Mouse (Mus musculus) midbrain, embryonic 13.5 days (tissue): Measurements from ENCODE around the gene D430041D05Rik. TPM values are rescaled to one million over a fixed set of nuclear protein-coding genes. Genes with fewer than 3 reads are reported as not detected.
A peak's percentile ranks its signal among the peaks of the same experiment; 100 is the strongest.

Experiments used
- ATAC-seq: fragments of 200-750 bp; cut with Nextera tagmentation; 2 replicates; pipeline ENCODE4 v1.8.0; 2017; ENCODE audit warnings: mild to moderate bottlenecking, moderate TSS enrichment, moderate library complexity
- H3K27ac ChIP-seq: fragments of 300-500 bp; sonication (generic); 2 replicates; pipeline ENCODE4 v1.5.1; 2015; ENCODE audit warnings: inconsistent platforms, mild to moderate bottlenecking, moderate library complexity
- H3K27me3 ChIP-seq: fragments of 300-500 bp; sonication (generic); 2 replicates; pipeline ENCODE4 v1.6.1; 2015; ENCODE audit warnings: mild to moderate bottlenecking, inconsistent platforms
- H3K36me3 ChIP-seq: fragments of 300-500 bp; sonication (generic); 2 replicates; pipeline ENCODE4 v1.6.1; 2015; ENCODE audit warnings: mild to moderate bottlenecking, inconsistent platforms
- H3K4me1 ChIP-seq: fragments of 300-500 bp; sonication (generic); replicated peaks from 2 replicates; pipeline ENCODE4 v1.6.1; 2015; ENCODE audit warnings: inconsistent platforms
- H3K4me2 ChIP-seq: fragments of 300-500 bp; sonication (generic); replicated peaks from 2 replicates; pipeline ENCODE4 v1.6.1; 2015; ENCODE audit warnings: moderate library complexity, mild to moderate bottlenecking, inconsistent platforms
- H3K4me3 ChIP-seq: fragments of 300-500 bp; sonication (generic); replicated peaks from 2 replicates; pipeline ENCODE4 v1.5.1; 2015; ENCODE audit warnings: mild to moderate bottlenecking, inconsistent platforms
- H3K9ac ChIP-seq: fragments of 300-500 bp; sonication (generic); replicated peaks from 2 replicates; pipeline ENCODE4 v1.6.1; 2015; ENCODE audit warnings: mild to moderate bottlenecking, inconsistent platforms
- H3K9me3 ChIP-seq: fragments of 300-500 bp; sonication (generic); 2 replicates; pipeline ENCODE4 v1.6.1; 2016; ENCODE audit warnings: mild to moderate bottlenecking, inconsistent platforms
- WGBS: fragments of 180-500 bp; shearing (Covaris S2); methylation state at CpG from one replicate; pipeline ENCODE4 v1.1.7; 2015; 5-methylcytosine and 5-hydroxymethylcytosine counted together
- polyA plus RNA-seq: library from polyadenylated mRNA; unstranded; fragments of >200 nt; fragmentation: Nextera tagmentation; extraction: Ambion mirVana; gene quantifications from 2 replicates; pipeline ENCODE4 v1.2.1, GENCODE M21; 2015

D430041D05Rik gene
- polyA plus RNA-seq, 1 experiment from 2014 or later, result 6.4 TPM

DNA sequence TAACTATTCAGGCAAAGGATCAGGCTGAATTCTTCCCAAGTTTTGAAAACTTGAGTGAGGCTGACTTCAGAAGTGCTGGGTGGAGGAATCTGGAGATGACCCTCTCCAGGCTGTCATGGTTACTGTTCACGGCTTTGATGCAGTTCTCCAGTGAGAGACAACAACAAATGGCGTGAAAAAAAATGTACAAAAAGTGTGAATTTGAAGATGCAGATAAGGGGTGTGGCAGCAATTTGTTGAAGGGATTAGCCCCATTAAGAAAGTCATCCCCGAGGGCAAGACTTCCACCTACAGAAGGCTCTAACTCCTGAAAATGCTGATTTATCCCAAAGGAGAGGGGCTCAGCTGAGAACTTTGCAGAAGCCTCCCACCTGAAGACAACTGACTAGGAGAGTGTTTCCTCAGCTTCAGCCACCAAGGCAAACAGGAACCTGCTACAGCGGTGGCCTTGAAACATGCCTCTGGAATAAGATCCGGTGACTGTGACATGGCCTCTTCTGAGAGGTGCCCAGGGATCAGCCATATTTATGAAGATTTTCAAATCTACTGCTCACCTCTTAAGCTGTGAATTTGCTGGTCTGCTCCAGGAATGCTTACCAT, 227.5 kb downstream of the D430041D05Rik start:
- H3K27me3 ChIP-seq, result no peaks in the 10 kb centered on the region
- no peak overlapping the region for H3K4me3 ChIP-seq
- no peaks in the 10 kb centered on the region for H3K36me3 ChIP-seq
- 89% methylated on average over 5 of the region's 5 CpGs for WGBS
- no peak overlapping the region for H3K27ac ChIP-seq
- no peaks in the 10 kb centered on the region for H3K9me3 ChIP-seq
- H3K4me1 ChIP-seq, result no peaks in the 10 kb centered on the region
- H3K4me2 ChIP-seq, result no peak overlapping the region
- H3K9ac ChIP-seq, result no peak overlapping the region
- no peak for ATAC-seq

DNA sequence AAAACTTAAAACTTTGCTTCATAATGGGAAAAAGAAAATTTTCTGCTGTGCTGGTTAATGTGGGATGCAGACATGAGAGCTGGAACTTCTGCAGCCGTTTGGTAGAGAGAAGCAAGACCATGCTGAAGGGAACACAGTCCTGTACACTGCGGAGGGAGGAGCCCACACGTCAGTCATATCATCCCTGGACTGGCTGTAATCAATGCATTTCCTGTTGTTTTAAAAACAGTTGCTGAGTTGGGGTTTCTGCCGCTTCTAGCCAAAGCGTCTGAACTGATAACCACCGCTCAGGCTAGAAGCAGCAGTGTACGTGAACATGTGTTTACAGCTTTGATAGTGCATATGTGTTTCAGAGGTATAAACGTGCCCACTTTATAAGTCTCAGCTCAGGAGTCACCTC, 231.2 kb downstream of the D430041D05Rik start:
- ATAC-seq, result no peak
- Histone ChIP-seq H3K36me3 (no peaks in the 10 kb centered on the region), H3K4me2 (no peak overlapping the region)

GRCm38 (mm10) chr2:104178251-104178650, 232.6 kb downstream of the D430041D05Rik start:
- H3K4me2 ChIP-seq, result no peak overlapping the region
- H3K4me1 ChIP-seq, result peaks cover 14% of the 10 kb centered on the region
- no peaks in the 10 kb centered on the region for H3K9me3 ChIP-seq
- H3K4me3 ChIP-seq, result no peak overlapping the region
- WGBS, result 93% methylated on average over 4 of the region's 4 CpGs
- no peak overlapping the region for H3K27ac ChIP-seq
- H3K9ac ChIP-seq, result no peak overlapping the region
- H3K36me3 ChIP-seq, result no peaks in the 10 kb centered on the region
- H3K27me3 ChIP-seq, result no peaks in the 10 kb centered on the region
- ATAC-seq, result no peak

More for the DNA sequence above, 231.2 kb downstream of the D430041D05Rik start:
- peaks cover 14% of the 10 kb centered on the region for H3K4me1 ChIP-seq
- no peaks in the 10 kb centered on the region for H3K27me3 ChIP-seq
- H3K9ac ChIP-seq, result no peak overlapping the region
- no peak overlapping the region for H3K27ac ChIP-seq
- no peak overlapping the region for H3K4me3 ChIP-seq
- H3K9me3 ChIP-seq, result no peaks in the 10 kb centered on the region
- WGBS, result 87% methylated on average over 8 of the region's 8 CpGs

- 71% methylated on average over 13 of the region's 13 CpGs for WGBS
- no peaks in the 10 kb centered on the region for H3K9me3 ChIP-seq
- no peak overlapping the region for H3K4me2 ChIP-seq
- H3K4me3 ChIP-seq, result no peak overlapping the region
- H3K9ac ChIP-seq, result no peak overlapping the region
- no peaks in the 10 kb centered on the region for H3K27me3 ChIP-seq
- H3K27ac ChIP-seq, result 0 out of 2 replicates have a peak overlapping the region, but pooled peaks have one; percentile 39
- peaks cover 14% of the 10 kb centered on the region for H3K4me1 ChIP-seq
- 0 out of 2 replicates have a peak, but pooled peaks have one; percentile 37 for ATAC-seq
- no peaks in the 10 kb centered on the region for H3K36me3 ChIP-seq
Observed at GRCm38 (mm10) chr2:104176979-104177704, 233.7 kb downstream of the D430041D05Rik start.

- ATAC-seq, result no peak
- H3K4me3 ChIP-seq, result no peak overlapping the region
- no peak overlapping the region for H3K9ac ChIP-seq
- H3K9me3 ChIP-seq, result no peaks in the 10 kb centered on the region
- no peaks in the 10 kb centered on the region for H3K36me3 ChIP-seq
- no peaks in the 10 kb centered on the region for H3K27me3 ChIP-seq
- WGBS, result 71% methylated on average over 17 of the region's 17 CpGs
- peaks cover 14% of the 10 kb centered on the region for H3K4me1 ChIP-seq
- no peak overlapping the region for H3K4me2 ChIP-seq
- 0 out of 2 replicates have a peak overlapping the region, but pooled peaks have one; percentile 39 for H3K27ac ChIP-seq
Observed at GRCm38 (mm10) chr2:104176166-104176978, 234.4 kb downstream of the D430041D05Rik start.

DNA sequence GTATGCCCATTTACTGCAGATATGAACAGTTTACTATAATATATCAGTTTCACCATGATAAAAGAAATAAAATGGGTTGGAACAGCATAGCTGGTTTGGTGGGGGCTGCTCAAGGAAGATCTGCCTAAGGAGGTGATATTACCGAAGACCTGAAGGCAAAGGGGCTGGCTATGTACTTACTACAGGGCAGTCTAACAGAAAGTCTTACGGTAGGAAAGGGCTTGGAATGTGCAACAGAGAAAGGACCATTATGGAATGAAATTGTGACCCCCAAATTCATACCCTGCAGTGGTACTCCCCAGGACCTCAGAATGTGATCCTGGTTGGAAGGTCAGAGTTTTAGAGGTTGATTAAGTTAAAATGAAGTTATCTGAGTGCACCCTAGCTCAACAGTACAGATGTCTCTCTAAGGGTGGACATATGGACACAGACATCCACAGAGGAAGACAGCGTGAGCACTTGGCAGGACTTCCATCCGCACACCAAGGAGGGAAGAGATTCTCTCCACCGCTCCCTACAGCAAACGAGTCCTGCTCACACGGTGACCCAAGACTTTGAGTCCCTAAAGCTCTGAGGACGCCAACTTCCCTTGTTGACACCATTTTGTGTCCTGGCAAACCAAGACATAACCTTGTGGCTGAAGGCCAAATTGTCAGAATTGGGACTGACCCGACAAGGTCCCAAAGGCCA, 235.2 kb downstream of the D430041D05Rik start:
- no peak overlapping the region for H3K9ac ChIP-seq
- H3K27me3 ChIP-seq, result no peaks in the 10 kb centered on the region
- H3K4me3 ChIP-seq, result no peak overlapping the region
- ATAC-seq, result no peak
- WGBS, result 92% methylated on average over 9 of the region's 9 CpGs
- H3K4me1 ChIP-seq, result peaks cover 14% of the 10 kb centered on the region
- no peaks in the 10 kb centered on the region for H3K9me3 ChIP-seq
- no peak overlapping the region for H3K4me2 ChIP-seq
- H3K27ac ChIP-seq, result no peak overlapping the region
- H3K36me3 ChIP-seq, result no peaks in the 10 kb centered on the region

- whole genome bisulfite sequencing, result 93% methylated on average over 3 of the region's 3 CpGs
- Histone ChIP-seq H3K27me3 (no peaks in the 10 kb centered on the region), H3K36me3 (no peaks in the 10 kb centered on the region), H3K9ac (no peak overlapping the region), H3K9me3 (no peaks in the 10 kb centered on the region), H3K4me3 (no peak overlapping the region), H3K4me1 (peaks cover 21% of the 10 kb centered on the region), H3K27ac (no peak overlapping the region), H3K4me2 (no peak overlapping the region)
- no peak for ATAC-seq
Observed at GRCm38 (mm10) chr2:104173431-104173830, 237.4 kb downstream of the D430041D05Rik start.

GRCm38 (mm10) chr2:104172695-104173348, 238.0 kb downstream of the D430041D05Rik start:
- Histone ChIP-seq H3K36me3 (no peaks in the 10 kb centered on the region), H3K4me3 (no peak overlapping the region), H3K27ac (no peak overlapping the region), H3K4me1 (peaks cover 27% of the 10 kb centered on the region), H3K9me3 (no peaks in the 10 kb centered on the region), H3K9ac (no peak overlapping the region), H3K27me3 (no peaks in the 10 kb centered on the region), H3K4me2 (no peak overlapping the region)
- no peak for ATAC-seq
- WGBS, result 76% methylated on average over 11 of the region's 11 CpGs

GRCm38 (mm10) chr2:104168186-104168896, 242.5 kb downstream of the D430041D05Rik start:
- Histone ChIP-seq H3K27me3 (no peaks in the 10 kb centered on the region), H3K4me2 (peak overlapping the region; percentile 36), H3K36me3 (0 out of 2 replicates have a peak, but pooled peaks cover 4% of the 10 kb centered on the region), H3K9ac (0 out of 2 replicates have a peak overlapping the region, but pooled peaks have one; percentile 6), H3K9me3 (no peaks in the 10 kb centered on the region), H3K27ac (peak overlapping the region; percentile 53), H3K4me3 (no peak overlapping the region), H3K4me1 (peaks cover 15% of the 10 kb centered on the region)
- ATAC-seq, result peak; percentile 91
- WGBS, result 31% methylated on average over 17 of the region's 17 CpGs

DNA sequence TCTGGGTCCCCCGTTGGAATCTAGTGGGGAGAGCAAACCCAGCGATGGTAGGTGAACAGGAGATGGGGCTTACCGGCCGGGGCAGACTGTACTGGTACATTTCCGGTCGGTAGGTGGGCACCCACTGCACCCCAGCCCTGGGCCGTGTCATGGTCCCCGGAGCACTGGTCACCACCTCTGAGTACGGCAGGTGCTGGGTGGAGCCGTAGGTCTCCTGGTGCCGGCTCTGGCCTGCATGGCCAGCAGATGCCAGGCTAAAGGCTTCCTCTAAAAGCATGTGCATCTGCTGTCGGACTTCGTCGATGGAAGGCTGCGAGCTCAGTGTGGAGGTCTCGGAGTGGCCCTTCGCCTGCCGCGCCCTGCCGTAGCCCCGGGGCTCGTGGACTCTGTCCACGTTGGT, 243.0 kb downstream of the D430041D05Rik start:
- Histone ChIP-seq H3K27me3 (no peaks in the 10 kb centered on the region), H3K4me3 (no peak overlapping the region), H3K36me3 (0 out of 2 replicates have a peak, but pooled peaks cover 4% of the 10 kb centered on the region), H3K9ac (no peak overlapping the region), H3K27ac (peak overlapping the region; percentile 25; the same call in 1 of the 2 replicates), H3K4me1 (peaks cover 15% of the 10 kb centered on the region), H3K9me3 (no peaks in the 10 kb centered on the region), H3K4me2 (peak overlapping the region; percentile 36)
- WGBS, result 90% methylated on average over 23 of the region's 23 CpGs
- peak; percentile 61 for ATAC-seq
